Mouse (Mus musculus): ENCODE data around the gene Gnb5.
"Not testable (repeated sequence)": the region's sequence is repeated elsewhere in the genome, so short reads cannot be mapped to it uniquely, and the experiment has no call there.

The Gnb5 gene

GRCm38 (mm10) chr9:75361699-75362098 is 55.6 kb downstream of the Gnb5 start:
- DNase-seq (ENCODE audit: low read depth, low spot score) = peak; percentile 58

- no peak for DNase-seq (ENCODE audit: low read depth, low spot score)
Observed at GRCm38 (mm10) chr9:75362201-75362600, 56.1 kb downstream of the Gnb5 start.

- no peak for DNase-seq (ENCODE audit: low read depth, low spot score)
Observed at GRCm38 (mm10) chr9:75363001-75363400, 56.9 kb downstream of the Gnb5 start.

GRCm38 (mm10) chr9:75363702-75364101 is 57.6 kb downstream of the Gnb5 start:
- DNase-seq (ENCODE audit: low read depth, low spot score) = not testable (repeated sequence)

GRCm38 (mm10) chr9:75365195-75365594 is 59.1 kb downstream of the Gnb5 start:
- DNase-seq (ENCODE audit: low read depth, low spot score) = no peak

DNA sequence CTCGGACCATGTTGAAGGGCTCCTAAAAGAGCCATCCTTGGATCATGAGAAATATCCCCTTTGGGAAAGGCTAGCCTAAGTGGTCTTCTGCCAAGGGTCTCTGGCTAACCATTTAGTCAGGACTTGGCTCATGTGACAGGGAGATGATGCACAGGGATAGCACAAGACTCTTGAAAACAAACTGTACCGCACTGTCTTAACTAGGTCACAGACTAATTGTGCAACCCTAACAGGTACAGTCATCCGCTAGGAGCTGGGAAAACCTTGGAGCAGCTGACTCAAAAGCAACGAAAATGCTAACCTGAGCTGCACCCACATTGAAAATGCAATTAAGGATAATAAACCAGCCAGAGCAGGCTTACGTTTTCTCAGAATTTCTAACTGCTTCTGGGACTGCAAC is 60.1 kb downstream of the Gnb5 start:
- no peak for DNase-seq (ENCODE audit: low read depth, low spot score)

GRCm38 (mm10) chr9:75368779-75369178 is 62.7 kb downstream of the Gnb5 start:
- no peak for DNase-seq (ENCODE audit: low read depth, low spot score)

DNA sequence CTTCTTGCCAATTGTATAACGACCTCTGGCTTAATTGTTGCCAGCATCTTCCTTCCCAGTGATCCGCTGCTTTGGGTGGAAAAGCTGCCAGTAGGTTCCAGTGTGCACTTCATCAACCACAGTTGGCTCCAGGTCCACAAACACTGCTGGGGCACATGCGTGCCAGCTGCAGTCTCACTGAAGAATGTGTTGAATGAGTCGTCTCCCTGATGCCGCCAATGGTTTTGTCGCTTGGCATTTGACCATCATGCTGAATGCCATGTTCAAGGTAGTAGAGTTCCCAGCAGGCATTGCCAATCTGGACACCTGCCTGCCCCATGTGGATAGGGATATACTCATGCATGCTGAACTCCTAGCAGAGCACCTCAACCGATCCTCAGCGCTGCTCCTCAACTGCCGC is 69.5 kb downstream of the Gnb5 start:
- no peak for DNase-seq (ENCODE audit: low read depth, low spot score)

DNA sequence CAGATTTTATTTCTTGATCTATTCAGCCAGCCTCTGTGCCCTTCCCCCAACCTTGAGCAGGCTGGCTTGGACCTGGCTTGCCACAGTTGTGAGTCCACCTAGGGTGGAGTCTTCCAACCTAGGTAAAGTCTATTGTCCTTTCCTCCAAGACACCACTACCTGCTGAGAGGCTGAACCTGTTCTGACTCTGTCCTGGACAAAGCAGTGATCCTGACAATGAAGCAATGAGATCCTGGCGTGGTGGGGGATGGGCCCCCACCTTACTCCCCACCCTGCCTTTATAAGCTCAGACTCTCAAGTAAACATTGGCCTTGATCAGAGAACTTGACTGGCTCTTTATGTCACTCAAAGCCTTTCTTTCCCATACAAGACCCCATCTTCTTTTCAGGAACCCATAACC is 70.3 kb downstream of the Gnb5 start:
- DNase-seq (ENCODE audit: low read depth, low spot score) = no peak

GRCm38 (mm10) chr9:75378774-75379173 is 72.7 kb downstream of the Gnb5 start:
- no peak for DNase-seq (ENCODE audit: low read depth, low spot score)

DNA sequence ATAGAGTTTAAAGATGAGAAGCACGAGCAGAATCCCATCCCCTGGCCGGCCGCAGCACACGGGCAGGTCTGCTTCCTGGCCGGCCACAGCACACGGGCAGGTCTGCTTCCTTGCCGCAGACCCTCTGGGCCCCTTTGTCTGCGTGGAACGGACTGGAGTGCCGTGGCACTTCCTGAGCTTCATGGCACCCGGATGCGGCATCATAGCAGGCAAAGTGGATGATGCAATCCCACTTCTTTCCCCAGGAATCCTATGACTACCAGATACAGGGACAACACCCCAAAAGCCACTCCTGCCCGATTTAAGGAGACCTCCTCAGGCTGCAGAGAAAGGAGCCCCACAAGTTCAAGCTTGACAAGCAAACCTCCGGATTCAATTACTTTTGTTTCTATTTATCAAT is 76.7 kb downstream of the Gnb5 start:
- no peak for DNase-seq (ENCODE audit: low read depth, low spot score)

GRCm38 (mm10) chr9:75383785-75384184 is 77.7 kb downstream of the Gnb5 start:
- no peak for DNase-seq (ENCODE audit: low read depth, low spot score)

DNA sequence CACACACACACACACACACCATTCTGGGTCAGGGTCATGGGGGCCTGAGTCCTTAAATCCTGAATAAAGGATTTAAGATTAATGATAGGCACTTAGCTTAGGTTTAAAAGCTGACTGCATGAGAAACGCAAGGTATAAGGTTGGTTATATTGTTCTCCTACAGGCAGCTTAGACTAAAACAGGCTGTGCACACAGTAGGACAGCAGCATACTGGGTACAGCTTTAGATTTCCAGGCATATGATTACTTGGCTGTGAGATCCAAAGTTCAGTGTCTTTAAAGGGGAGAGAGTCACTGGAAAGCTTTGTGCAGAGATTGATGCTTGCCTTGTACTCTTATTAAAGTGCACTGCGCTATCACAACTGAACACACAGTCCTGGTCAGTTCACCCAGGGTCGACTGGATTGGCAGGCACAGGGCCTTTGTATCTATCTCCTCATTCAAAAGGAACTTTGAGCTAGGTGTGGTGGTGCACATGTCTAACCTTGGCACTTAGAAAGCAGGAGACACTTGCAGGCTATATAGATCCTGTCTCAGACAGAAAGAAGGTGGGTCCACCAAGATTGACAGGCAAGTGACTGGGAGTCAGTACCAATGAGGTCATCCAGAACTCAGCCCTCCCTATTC is 78.4 kb downstream of the Gnb5 start:
- no peak for DNase-seq (ENCODE audit: low read depth, low spot score)

DNA sequence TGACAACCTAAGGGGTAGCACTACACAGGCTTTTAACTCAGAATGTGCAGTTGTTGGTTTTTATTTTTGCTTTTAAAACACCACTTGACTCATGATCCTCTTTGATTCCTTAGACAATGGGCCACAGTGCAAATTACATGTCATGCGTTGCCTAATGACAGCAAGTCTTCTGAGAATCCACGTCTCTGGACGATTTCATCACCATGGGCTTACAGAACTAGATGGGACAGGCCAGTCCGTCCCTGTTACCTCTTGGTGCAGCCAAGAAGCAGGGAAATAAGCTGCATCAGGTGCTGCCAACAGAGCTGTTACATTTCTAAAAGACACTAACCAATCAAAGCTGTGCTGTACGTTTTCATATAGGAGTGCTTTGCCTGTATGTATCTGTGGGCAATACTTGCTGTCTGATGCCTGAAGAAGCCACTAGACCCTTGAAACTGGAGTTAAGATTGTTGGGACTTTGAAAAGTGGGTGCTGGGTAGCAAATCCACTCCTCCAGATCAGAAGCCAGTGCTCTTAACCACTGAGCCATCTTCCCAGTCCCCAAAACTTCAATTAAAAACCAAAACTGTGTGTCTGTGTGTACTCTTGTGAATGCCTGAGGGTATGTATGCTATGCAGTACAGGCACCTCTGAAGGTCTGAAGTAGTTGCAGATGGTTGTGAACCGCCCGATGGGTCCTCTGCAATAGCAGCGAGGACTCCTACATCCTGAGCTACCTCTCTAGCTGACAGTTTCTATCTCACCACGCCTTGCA is 79.3 kb downstream of the Gnb5 start:
- DNase-seq (ENCODE audit: low read depth, low spot score) = no peak

DNA sequence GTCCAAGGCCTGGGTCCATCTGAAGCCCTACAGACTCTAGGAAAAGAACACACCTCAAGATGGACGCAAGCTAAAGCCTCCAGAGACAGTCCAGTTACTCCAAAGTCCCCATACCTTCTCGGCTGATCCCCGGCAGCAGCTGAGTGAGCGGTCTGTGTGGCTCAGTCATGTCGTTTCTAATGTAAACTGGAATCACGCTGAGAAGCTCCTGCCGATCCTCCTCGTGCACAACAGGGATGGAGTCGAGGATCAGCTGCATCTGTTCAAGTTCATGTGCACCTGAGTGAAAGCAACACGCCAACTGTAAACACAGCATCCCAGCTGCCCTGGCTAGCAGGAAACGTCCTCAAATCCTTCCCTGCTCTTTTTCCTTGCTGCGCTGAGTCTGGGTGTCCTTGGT is 87.2 kb downstream of the Gnb5 start:
- DNase-seq (ENCODE audit: low read depth, low spot score) = no peak
